Mouse (Mus musculus): ENCODE data around the gene Prkd2.

The Prkd2 gene

GRCm38 (mm10) chr7:16916342-16917265 is 73.9 kb downstream of the Prkd2 start:
- no peak for DNase-seq (ENCODE audit: low read depth, low spot score)

- no peak for DNase-seq (ENCODE audit: low read depth, low spot score)
Observed at GRCm38 (mm10) chr7:16917447-16917846, 74.7 kb downstream of the Prkd2 start.

DNA sequence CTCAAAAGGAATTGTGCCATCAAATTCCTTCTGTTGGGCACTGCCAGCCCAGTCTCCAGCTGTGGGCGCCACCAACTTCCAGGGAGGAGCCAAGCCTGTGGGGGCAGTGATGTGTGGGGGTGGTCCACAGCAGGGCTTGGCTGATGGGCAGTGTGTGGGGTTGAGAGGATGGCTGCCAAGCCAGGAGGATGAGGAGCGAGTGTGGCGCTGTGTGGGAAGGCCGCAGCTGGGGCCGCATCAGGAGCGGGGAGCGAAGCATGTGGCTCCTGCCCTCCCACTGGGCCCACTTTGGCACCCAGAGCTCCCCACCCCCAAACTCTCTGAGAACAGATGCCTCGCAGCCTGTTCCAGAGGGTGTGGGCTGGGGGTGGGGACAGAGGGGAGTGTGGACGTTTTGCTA is 75.3 kb downstream of the Prkd2 start:
- no peak for DNase-seq (ENCODE audit: low read depth, low spot score)

DNA sequence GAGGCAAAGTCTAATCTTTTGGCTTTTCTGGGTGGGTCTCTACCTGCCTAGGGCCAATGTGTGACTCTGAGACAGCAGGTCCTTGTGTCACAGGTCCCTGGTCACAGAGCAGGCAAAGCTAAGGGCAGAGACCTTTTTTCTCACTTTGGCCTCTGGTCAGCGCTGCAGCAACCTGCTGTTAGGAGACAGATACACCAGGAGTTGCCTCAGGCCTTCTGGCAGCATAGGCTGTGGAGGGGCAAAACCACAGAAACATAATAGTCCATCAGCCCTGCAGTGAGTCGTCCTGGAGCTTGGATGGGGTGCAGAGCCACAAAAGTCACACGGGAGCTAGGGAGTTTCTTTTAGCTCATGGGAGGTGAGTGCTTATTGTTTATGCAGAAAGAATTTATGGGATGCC is 76.0 kb downstream of the Prkd2 start:
- no peak for DNase-seq (ENCODE audit: low read depth, low spot score)

- DNase-seq (ENCODE audit: low read depth, low spot score) = no peak
Observed at GRCm38 (mm10) chr7:16919395-16920149, 76.9 kb downstream of the Prkd2 start.
